Mouse (Mus musculus) kidney, postnatal 4 days (tissue): ENCODE results near the gene Lrp5.

Experiments
- DNase-seq, 2 experiments: peaks; one replicate each; pipeline ENCODE4 v3.0.0; 2021; ENCODE audit warnings: mixed read lengths in 2 of 2

The Lrp5 gene

GRCm38 (mm10) chr19:3654940-3655339 lies 31.4 kb downstream of the Lrp5 start:
- no peak for DNase-seq

DNA sequence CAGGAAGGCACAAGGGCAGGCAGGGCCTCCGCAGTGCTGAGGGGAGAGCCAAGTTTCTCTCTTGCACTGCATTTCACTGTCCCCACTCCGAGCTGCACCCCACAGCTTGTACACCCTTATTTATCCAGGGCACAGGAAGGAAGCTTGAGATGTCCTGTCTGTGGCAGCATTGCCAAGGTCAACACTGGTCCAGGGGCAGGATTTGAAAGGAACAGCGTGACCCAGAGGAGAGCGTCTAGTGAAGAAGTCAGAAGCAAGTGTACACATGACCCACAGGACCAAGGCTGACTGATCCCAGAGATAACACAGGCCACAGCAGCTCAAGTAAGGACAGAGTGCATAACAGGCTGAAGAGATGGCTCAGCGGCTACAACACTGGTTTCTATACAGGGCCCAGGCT lies 32.3 kb downstream of the Lrp5 start:
- peak in 1 of 2 experiments; percentile 16 for DNase-seq

DNA sequence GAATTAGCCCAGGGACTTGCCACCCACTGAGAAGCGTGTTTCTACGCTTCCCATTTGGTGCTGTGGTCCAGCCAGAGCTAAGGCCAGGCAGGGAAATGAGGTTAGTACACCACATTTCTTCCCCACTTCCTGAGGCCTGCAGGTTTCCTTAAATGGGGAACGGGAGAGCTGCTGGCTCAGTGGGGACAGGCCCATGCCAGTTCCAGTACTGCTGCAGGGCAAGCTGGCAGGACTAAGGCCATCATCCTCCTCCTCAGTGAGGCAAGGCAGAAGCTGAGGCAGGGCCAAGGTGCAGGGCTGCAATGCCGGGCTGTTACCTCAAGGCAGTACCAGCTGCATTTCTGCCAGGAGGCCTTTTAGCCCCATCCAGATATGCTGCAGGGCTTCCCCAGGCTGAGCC lies 32.9 kb downstream of the Lrp5 start:
- DNase-seq, result no peak

DNA sequence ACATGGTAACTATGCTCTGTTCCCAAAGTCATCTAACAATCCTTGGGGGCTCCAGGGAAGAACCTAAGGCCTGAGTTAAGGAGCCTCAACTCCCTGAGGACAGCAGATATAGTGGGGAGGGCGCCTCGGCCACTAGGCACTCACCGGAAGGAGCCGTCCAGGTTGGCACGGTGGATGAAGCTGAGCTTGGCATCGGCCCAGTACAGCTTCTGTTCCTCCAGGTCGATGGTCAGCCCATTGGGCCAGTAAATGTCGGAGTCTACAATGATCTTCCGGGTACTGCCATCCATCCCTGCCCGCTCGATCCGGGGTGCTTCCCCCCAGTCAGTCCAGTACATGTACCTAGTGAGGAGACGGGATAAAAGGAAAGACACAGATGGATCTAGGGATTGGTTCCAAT lies 34.4 kb downstream of the Lrp5 start:
- no peak for DNase-seq

DNA sequence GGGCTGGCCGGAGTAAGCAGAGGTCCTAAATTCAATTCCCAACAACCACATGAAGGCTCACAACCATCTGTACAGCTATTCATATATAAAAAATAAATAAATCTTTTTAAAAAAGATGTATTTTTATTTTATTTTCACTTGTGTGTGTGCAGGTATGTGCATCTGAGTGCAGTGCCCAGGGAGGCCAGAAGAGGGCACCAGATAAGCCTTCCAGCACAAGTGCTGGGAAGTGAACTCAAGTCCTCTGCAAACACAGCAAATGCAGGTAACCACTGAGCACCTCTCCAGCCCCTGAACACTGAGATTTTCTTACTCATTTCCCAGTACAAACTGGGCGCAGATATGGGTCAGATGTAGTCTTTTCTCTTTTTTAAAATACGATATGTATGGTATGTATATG lies 35.1 kb downstream of the Lrp5 start:
- peak; percentile 50 to 55 for DNase-seq

DNA sequence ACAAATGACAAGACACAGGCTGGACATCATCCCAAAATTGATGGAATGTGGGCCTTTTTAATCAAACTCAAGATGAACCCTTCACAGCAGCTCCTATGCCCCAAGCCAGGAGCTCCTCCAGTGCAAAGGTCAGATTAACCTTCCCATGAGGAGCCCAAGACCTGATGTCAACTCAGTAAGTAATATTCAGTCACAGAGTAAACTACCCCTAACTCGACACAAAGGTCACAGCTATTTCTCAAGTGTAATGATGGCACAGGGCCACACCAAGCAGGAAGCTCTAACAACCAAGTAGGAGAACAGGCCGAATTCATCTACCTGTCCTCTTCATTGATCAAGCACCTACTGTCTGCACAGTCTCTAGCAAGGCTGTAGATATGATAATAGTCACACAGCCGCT lies 35.9 kb downstream of the Lrp5 start:
- no peak for DNase-seq

GRCm38 (mm10) chr19:3648830-3649450 lies 37.4 kb downstream of the Lrp5 start:
- DNase-seq, result no peak

- peak in 1 of 2 experiments; percentile 60 for DNase-seq
Observed at GRCm38 (mm10) chr19:3647999-3648398, 38.4 kb downstream of the Lrp5 start.

DNA sequence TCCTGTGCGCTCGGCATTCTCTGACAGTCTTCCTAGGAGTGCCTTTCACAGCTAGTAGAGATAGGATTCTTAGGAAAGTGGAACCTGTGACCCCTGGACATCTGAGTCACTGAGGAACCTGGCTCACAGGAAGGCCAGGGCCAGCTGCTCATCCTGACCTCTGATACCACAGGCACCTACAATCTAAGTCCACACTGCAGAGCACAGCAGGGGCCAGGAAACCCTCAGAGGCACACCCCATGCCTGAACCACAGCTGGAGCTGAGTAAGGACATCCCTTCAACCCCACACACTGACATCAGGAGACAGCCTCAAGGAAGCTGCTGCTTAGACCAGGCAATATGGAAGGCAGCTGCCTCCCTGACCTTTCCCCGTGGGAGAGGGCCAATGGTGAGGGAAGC lies 40.6 kb downstream of the Lrp5 start:
- peak in 1 of 2 experiments; percentile 35 for DNase-seq

DNA sequence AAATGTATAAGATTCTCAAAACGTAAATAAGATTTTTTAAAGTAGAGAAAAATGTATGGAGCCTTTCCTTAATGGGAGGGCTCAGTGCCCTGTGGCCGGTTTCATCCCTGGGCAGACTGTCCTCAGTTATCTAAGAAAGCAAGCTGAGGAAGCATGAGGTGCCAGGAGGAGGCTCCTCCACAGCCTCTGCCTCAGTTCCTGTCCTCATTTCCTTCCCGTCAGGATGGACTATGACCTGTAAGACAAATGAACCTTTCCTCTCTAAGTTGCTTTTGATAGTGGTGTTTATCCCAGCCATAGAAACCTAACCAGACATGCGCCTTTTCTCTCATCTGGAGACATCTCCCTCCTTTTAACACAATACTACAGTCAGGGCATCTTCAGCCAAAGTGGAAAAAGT lies 41.0 kb downstream of the Lrp5 start:
- no peak for DNase-seq

GRCm38 (mm10) chr19:3639561-3639960 lies 46.8 kb downstream of the Lrp5 start:
- DNase-seq, result no peak

DNA sequence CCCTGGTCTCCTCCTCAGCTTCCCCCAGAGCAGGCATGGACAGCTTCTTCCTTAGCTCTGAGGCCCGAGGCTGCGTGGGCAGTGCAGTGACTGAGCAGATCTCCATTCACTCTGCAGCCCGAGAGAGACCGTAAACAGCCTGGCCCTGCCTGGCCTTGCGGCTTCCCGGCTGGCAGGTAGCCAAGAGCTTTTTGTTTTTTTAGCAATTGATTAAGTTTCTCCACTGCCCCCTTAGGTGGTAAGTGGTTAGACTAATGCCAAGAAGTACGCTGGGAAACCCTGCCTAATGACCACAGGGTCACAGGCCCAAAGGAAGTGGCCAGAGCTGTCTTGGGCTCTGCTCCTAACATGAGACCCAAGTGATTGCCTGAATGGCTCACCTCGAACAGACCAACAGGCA lies 47.7 kb downstream of the Lrp5 start:
- peak; percentile 81 to 88 for DNase-seq

- DNase-seq, result no peak
Observed at GRCm38 (mm10) chr19:3632018-3632417, 54.3 kb downstream of the Lrp5 start.

GRCm38 (mm10) chr19:3631431-3631830 lies 54.9 kb downstream of the Lrp5 start:
- DNase-seq, result no peak

DNA sequence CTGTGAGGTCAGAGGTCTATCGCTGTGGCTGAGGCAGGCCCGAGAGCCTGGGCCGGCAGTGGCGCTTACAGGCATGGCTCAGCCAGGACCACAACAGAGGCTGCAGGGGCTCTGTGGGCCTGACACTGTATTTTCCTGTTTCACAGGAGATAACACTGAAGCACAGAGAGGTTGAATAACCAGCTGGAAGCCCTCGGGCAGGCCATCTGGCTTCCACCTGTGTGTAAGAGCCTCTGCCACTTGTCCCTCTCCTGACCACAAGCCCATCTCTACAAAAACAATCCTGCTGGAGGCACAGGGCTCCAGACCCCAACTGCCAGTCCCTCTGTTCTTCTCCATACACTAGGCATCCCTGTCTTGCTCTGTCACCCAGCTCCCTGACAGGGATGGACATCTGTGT lies 55.9 kb downstream of the Lrp5 start:
- no peak for DNase-seq

DNA sequence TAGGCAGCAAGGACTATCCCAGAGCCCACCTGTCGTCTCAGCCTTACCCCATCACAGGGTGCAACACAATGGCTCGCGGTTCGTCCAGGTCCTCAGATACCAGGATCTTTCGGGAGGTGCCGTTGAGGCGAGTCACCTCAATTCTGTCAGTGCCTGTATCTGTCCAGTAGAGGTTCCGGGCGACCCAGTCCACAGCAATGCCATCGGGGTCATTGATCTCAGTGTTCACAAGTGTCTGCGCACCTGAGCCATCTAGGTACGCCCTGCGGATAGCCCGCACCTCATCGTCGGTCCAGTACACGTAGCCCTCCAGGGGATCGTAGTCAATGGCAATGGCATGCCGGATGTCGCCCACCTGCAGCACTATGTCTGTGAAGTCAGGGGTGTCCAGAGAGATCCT lies 56.3 kb downstream of the Lrp5 start:
- no peak for DNase-seq

DNA sequence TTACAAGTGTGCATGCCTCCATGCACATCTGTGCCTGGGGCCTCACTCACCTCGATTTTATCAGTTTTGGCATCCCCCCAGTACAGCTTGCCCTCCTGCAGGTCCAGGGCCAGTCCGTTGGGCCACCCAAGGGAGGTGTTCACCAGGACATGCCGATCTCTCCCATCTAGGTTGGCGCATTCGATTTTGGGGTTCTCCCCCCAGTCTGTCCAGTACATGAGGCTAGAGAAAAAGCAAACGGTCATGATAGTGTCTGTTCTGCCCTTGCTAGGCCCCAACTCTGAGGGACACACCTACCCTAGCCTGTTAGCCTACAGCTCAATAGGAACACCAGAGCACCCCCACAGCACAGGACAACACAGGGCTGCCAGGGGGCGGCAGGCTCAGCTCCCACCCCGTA lies 58.1 kb downstream of the Lrp5 start:
- DNase-seq, result no peak

GRCm38 (mm10) chr19:3625111-3625510 lies 61.3 kb downstream of the Lrp5 start:
- no peak for DNase-seq

- DNase-seq, result peak; percentile 77 to 82
Observed at GRCm38 (mm10) chr19:3623824-3624223, 62.5 kb downstream of the Lrp5 start.

DNA sequence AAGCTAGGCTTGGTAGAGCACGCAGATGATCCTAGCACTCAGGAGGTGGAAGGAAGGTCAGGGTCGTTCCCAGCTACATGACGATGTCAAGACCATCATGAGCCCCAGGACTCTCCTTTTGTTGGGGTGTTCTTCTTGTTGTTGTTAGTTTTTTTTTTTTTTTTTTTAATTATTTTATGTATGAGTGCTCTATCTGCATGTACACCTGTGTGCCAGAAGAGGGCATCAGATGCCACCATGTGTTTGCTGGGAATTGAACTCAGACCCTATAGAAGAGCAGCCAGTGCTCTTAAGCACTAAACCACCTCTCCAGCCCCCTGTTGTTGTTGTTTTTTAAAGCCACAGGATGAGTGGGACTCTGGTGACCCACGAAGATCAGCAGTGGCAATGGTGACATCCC lies 63.1 kb downstream of the Lrp5 start:
- no peak for DNase-seq

GRCm38 (mm10) chr19:3620871-3621270 lies 65.5 kb downstream of the Lrp5 start:
- DNase-seq, result no peak

DNA sequence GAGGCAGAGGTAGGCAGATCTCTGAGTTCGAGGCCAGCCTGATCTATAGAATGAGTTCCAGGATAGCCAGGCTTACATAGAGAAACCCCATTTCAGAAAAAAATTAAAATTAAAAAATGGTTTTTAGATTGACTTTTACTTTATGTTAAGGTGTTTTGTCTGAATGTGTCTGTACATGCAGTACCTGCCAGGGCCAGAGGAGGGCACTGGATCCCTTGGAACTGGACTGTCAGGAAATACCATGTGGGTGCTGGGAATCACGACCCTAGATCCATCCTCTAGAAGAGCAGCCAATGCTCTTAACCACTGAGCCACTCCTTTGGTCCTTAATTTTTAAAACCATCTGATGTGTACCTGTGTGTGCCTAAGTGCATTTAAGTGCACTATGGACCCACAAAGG lies 67.0 kb downstream of the Lrp5 start:
- DNase-seq, result no peak

GRCm38 (mm10) chr19:3613991-3614390 lies 72.4 kb downstream of the Lrp5 start:
- DNase-seq, result no peak

- DNase-seq, result no peak
Observed at GRCm38 (mm10) chr19:3612534-3613273, 73.7 kb downstream of the Lrp5 start.

DNA sequence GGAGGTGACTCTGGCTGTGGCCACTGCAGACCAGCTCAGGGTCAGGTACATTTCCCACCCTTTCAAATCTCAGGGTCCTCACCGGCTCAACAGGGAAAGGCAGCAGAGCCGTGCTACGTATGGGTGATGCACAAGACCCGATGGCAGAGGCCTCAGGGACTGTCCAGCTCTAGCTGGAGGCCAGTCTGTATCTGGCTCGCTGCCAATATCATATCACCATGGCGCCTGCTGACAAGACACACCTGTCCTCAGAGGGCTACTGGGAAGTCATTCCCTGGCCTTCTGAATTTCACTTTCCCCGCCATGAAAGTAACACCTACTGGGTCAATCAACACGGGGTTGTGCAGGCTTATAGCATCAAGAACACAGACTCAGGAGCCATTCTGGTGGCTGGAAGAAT lies 74.6 kb downstream of the Lrp5 start:
- peak in 1 of 2 experiments; percentile 29 for DNase-seq
